Mouse (Mus musculus): ENCODE results near the gene Cort. TPM values are rescaled to one million over a fixed set of nuclear protein-coding genes. Genes with fewer than 3 reads are reported as not detected.

Cort gene
- polyA plus RNA-seq, 2 experiments = not detected

- Histone ChIP-seq H3K9ac (replicated peaks) (no peak overlapping the region), H3K27me3 (ENCODE audit: control insufficient read depth, insufficient read depth, low read length) (no peaks in the 10 kb centered on the region), H3K9me3 (ENCODE audit: control insufficient read depth, low read length) (no peaks in the 10 kb centered on the region), H3K4me1 (replicated peaks; ENCODE audit: control insufficient read depth in 2 of 2, insufficient read depth in 2 of 2, low read length in 1 of 2) (peaks cover 0 to 13% of the 10 kb centered on the region in 2 experiments; a peak in 2 of 4 replicates), H3K4me3 (ENCODE audit: insufficient read depth in 1 of 2, low read depth in 2 of 2, low read length in 2 of 2) (no peak overlapping the region), H3K4me2 (ENCODE audit: low read depth) (no peak overlapping the region), H3K36me3 (replicated peaks; ENCODE audit: control insufficient read depth, insufficient read depth, low read depth) (no peaks in the 10 kb centered on the region; the same call in 1 of the 2 replicates), H3K27ac (no peak overlapping the region)
- 5% methylated on average over 3 of the region's 3 CpGs for WGBS (ENCODE audit: insufficient replicate concordance)
- ATAC-seq (ENCODE audit: insufficient read depth) (peak; percentile 57; the same call in 1 of the 2 replicates), DNase-seq (ENCODE audit: low read depth in 3 of 3, low spot score in 3 of 3) (peak; percentile 42 to 52 (median 46))
- TF ChIP-seq EP300 (IDR thresholded peaks at IDR 0.05; ENCODE audit: low read depth) (no peak), CTCF (IDR thresholded peaks at IDR 0.05; ENCODE audit: low read depth) (peak; percentile 97)
Observed at GRCm38 (mm10) chr4:149144459-149144858, 17.9 kb upstream of the Cort start.

- ATAC-seq (ENCODE audit: insufficient read depth) (no peak), DNase-seq (ENCODE audit: low read depth in 3 of 3, low spot score in 3 of 3) (no peak)
- 12% methylated on average over 4 of the region's 4 CpGs for WGBS (ENCODE audit: insufficient replicate concordance)
- TF ChIP-seq CTCF (IDR thresholded peaks at IDR 0.05; ENCODE audit: low read depth) = no peak
- TF ChIP-seq EP300 (IDR thresholded peaks at IDR 0.05; ENCODE audit: low read depth) = no peak
- Histone ChIP-seq H3K36me3 (replicated peaks; ENCODE audit: control insufficient read depth, insufficient read depth, low read depth) (no peaks in the 10 kb centered on the region), H3K9me3 (ENCODE audit: control insufficient read depth, low read length) (no peaks in the 10 kb centered on the region), H3K27ac (no peak overlapping the region), H3K4me3 (ENCODE audit: insufficient read depth in 1 of 2, low read depth in 2 of 2, low read length in 2 of 2) (no peak overlapping the region), H3K4me2 (ENCODE audit: low read depth) (no peak overlapping the region), H3K27me3 (ENCODE audit: control insufficient read depth, insufficient read depth, low read length) (no peaks in the 10 kb centered on the region), H3K9ac (replicated peaks) (no peak overlapping the region), H3K4me1 (replicated peaks; ENCODE audit: control insufficient read depth in 2 of 2, insufficient read depth in 2 of 2, low read length in 1 of 2) (peaks cover 0 to 13% of the 10 kb centered on the region in 2 experiments; a peak in 2 of 4 replicates)
Observed at GRCm38 (mm10) chr4:149143594-149143993, 17.0 kb upstream of the Cort start.

GRCm38 (mm10) chr4:149138515-149138914 is 12.0 kb upstream of the Cort start:
- no peak overlapping the region for H3K27ac ChIP-seq
- H3K36me3 ChIP-seq (replicated peaks; ENCODE audit: control insufficient read depth, insufficient read depth, low read depth) = no peaks in the 10 kb centered on the region
- 76% methylated on average over 8 of the region's 8 CpGs for WGBS (ENCODE audit: insufficient replicate concordance)
- DNase-seq (ENCODE audit: low read depth in 3 of 3, low spot score in 3 of 3) (no peak), ATAC-seq (ENCODE audit: insufficient read depth) (no peak)
- H3K9me3 ChIP-seq (ENCODE audit: control insufficient read depth, low read length) = no peaks in the 10 kb centered on the region
- no peaks in the 10 kb centered on the region for H3K27me3 ChIP-seq (ENCODE audit: control insufficient read depth, insufficient read depth, low read length)
- no peak overlapping the region for H3K4me2 ChIP-seq (ENCODE audit: low read depth)
- H3K4me1 ChIP-seq (replicated peaks; ENCODE audit: control insufficient read depth in 2 of 2, insufficient read depth in 2 of 2, low read length in 1 of 2) = peaks cover 3 to 4% of the 10 kb centered on the region in 2 experiments; a peak in 2 of 4 replicates
- TF ChIP-seq CTCF (IDR thresholded peaks at IDR 0.05; ENCODE audit: low read depth) (no peak), EP300 (IDR thresholded peaks at IDR 0.05; ENCODE audit: low read depth) (no peak)
- no peak overlapping the region for H3K4me3 ChIP-seq (ENCODE audit: insufficient read depth in 1 of 2, low read depth in 2 of 2, low read length in 2 of 2)
- H3K9ac ChIP-seq (replicated peaks) = no peak overlapping the region

- DNase-seq (ENCODE audit: low read depth in 3 of 3, low spot score in 3 of 3) (peak; percentile 69 to 77 (median 69)), ATAC-seq (ENCODE audit: insufficient read depth) (peak; percentile 90)
- H3K36me3 ChIP-seq (replicated peaks; ENCODE audit: control insufficient read depth, insufficient read depth, low read depth) = no peaks in the 10 kb centered on the region
- peaks cover 3 to 4% of the 10 kb centered on the region in 2 experiments; a peak in 2 of 4 replicates for H3K4me1 ChIP-seq (replicated peaks; ENCODE audit: control insufficient read depth in 2 of 2, insufficient read depth in 2 of 2, low read length in 1 of 2)
- TF ChIP-seq CTCF (IDR thresholded peaks at IDR 0.05; ENCODE audit: low read depth) (peak; percentile 98), EP300 (IDR thresholded peaks at IDR 0.05; ENCODE audit: low read depth) (no peak)
- H3K27ac ChIP-seq = peak within 1 kb of the TSS; percentile 52
- H3K9me3 ChIP-seq (ENCODE audit: control insufficient read depth, low read length) = no peaks in the 10 kb centered on the region
- peak within 1 kb of the TSS; percentile 89 for H3K4me2 ChIP-seq (ENCODE audit: low read depth)
- WGBS (ENCODE audit: insufficient replicate concordance) = under 1% methylated on average over 61 of the region's 68 CpGs
- peak within 1 kb of the TSS; percentile 79 for H3K9ac ChIP-seq (replicated peaks)
- no peaks in the 10 kb centered on the region for H3K27me3 ChIP-seq (ENCODE audit: control insufficient read depth, insufficient read depth, low read length)
- H3K4me3 ChIP-seq (ENCODE audit: insufficient read depth in 1 of 2, low read depth in 2 of 2, low read length in 2 of 2) = peak within 1 kb of the TSS; percentile 71 to 76
Observed at GRCm38 (mm10) chr4:149136982-149137770, 10.6 kb upstream of the Cort start, which contains the start of gene Cenps. Gene Cenps, minus strand, starts transcription at chr4:149137629.

GRCm38 (mm10) chr4:149136116-149136850 is 9.7 kb upstream of the Cort start:
- no peak for TF ChIP-seq EP300 (IDR thresholded peaks at IDR 0.05; ENCODE audit: low read depth)
- no peak for TF ChIP-seq CTCF (IDR thresholded peaks at IDR 0.05; ENCODE audit: low read depth)
- H3K4me3 ChIP-seq (ENCODE audit: insufficient read depth in 1 of 2, low read depth in 2 of 2, low read length in 2 of 2) = peak overlapping the region; percentile 71 to 76
- 71% methylated on average over 18 of the region's 18 CpGs for WGBS (ENCODE audit: insufficient replicate concordance)
- no peak for ATAC-seq (ENCODE audit: insufficient read depth)
- H3K4me1 ChIP-seq (replicated peaks; ENCODE audit: control insufficient read depth in 2 of 2, insufficient read depth in 2 of 2, low read length in 1 of 2) = peaks cover 3 to 4% of the 10 kb centered on the region in 2 experiments; a peak in 2 of 4 replicates
- H3K4me2 ChIP-seq (ENCODE audit: low read depth) = peak overlapping the region; percentile 89
- H3K36me3 ChIP-seq (replicated peaks; ENCODE audit: control insufficient read depth, insufficient read depth, low read depth) = no peaks in the 10 kb centered on the region
- peak overlapping the region; percentile 79 for H3K9ac ChIP-seq (replicated peaks)
- no peaks in the 10 kb centered on the region for H3K9me3 ChIP-seq (ENCODE audit: control insufficient read depth, low read length)
- H3K27me3 ChIP-seq (ENCODE audit: control insufficient read depth, insufficient read depth, low read length) = no peaks in the 10 kb centered on the region
- no peak for DNase-seq (ENCODE audit: low read depth in 3 of 3, low spot score in 3 of 3)
- H3K27ac ChIP-seq = no peak overlapping the region; the same call in 1 of the 2 replicates

All from liver, embryonic 14.5 days (tissue).